Mouse (Mus musculus) embryonic facial prominence, embryonic 15.5 days (tissue): Measurements from ENCODE around the gene Ap3m1. TPM values are rescaled to one million over a fixed set of nuclear protein-coding genes. Genes with fewer than 3 reads are reported as not detected.

Experiments
- ATAC-seq: fragments of 200-750 bp; cut with Nextera tagmentation; 2 replicates; pipeline ENCODE4 v1.8.0; 2017; ENCODE audit warnings: low read depth, moderate TSS enrichment; ENCODE audit not compliant: insufficient number of reproducible peaks, low FRiP score, low TSS enrichment
- H3K27ac ChIP-seq: fragments of 300-500 bp; sonication (generic); replicated peaks from 2 replicates; pipeline ENCODE4 v1.5.1; 2015; ENCODE audit warnings: mild to moderate bottlenecking, inconsistent platforms
- H3K27me3 ChIP-seq: fragments of 300-500 bp; sonication (generic); 2 replicates; pipeline ENCODE4 v1.6.1; 2015; ENCODE audit warnings: inconsistent platforms
- H3K36me3 ChIP-seq: fragments of 300-500 bp; sonication (generic); 2 replicates; pipeline ENCODE4 v1.6.1; 2015; ENCODE audit warnings: mild to moderate bottlenecking, inconsistent platforms
- H3K4me1 ChIP-seq: fragments of 300-500 bp; sonication (generic); 2 replicates; pipeline ENCODE4 v1.6.1; 2015; ENCODE audit warnings: inconsistent platforms
- H3K4me2 ChIP-seq: fragments of 300-500 bp; sonication (generic); replicated peaks from 2 replicates; pipeline ENCODE4 v1.6.1; 2015; ENCODE audit warnings: mild to moderate bottlenecking, inconsistent platforms
- H3K4me3 ChIP-seq: fragments of 300-500 bp; sonication (generic); replicated peaks from 2 replicates; pipeline ENCODE4 v1.5.1; 2015; ENCODE audit warnings: mild to moderate bottlenecking, inconsistent platforms
- H3K9ac ChIP-seq: fragments of 300-500 bp; sonication (generic); 2 replicates; pipeline ENCODE4 v1.6.1; 2015; ENCODE audit warnings: inconsistent platforms
- H3K9me3 ChIP-seq: fragments of 300-500 bp; sonication (generic); replicated peaks from 2 replicates; pipeline ENCODE4 v1.6.1; 2016; ENCODE audit warnings: inconsistent platforms
- WGBS: fragments of 180-500 bp; shearing (Covaris S2); methylation state at CpG from one replicate; pipeline ENCODE4 v1.1.7; 2015; 5-methylcytosine and 5-hydroxymethylcytosine counted together
- polyA plus RNA-seq: library from polyadenylated mRNA; unstranded; fragments of >200 nt; fragmentation: Nextera tagmentation; extraction: Ambion mirVana; gene quantifications from 2 replicates; pipeline ENCODE4 v1.2.1, GENCODE M21; 2015

The Ap3m1 gene
- polyA plus RNA-seq, 1 experiment from 2014 or later, result 68.1 TPM

DNA sequence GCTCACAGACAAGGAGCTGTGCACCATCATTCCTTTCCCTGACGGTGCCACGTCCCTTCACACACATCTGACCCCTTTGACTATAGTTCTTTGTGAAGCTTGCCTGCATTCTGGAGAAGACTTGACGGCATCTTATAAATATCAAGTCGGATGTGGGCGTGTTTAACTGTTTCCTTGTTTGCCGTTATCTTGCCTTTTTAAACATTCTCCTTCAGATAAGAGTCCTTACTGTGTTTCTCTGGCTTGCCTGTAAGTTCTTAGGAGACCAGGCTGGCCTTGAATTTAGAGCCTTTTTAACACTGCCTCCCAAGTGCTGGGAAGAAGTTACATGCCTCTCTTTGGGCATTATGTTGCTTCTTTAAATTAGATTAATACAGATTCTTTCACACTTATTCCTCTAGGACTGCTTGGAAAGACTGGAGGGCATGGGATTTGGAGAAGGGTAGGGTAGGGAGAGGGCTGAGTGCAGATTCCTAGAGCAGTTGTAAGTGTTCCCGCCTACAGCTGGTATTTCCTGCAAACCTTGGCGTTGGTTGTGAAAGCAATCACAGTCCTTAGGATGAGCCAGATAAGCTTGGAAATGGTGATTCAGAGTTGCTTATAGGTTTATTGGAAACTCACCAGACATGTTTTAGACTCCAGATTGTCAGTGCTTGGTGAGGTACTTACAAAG is 13.3 kb upstream of the Ap3m1 start:
- Histone ChIP-seq H3K4me1 (peaks cover 9% of the 10 kb centered on the region; the same call in 1 of the 2 replicates), H3K36me3 (no peaks in the 10 kb centered on the region), H3K27me3 (no peaks in the 10 kb centered on the region), H3K4me2 (no peak overlapping the region), H3K9ac (no peak overlapping the region), H3K4me3 (no peak overlapping the region), H3K27ac (no peak overlapping the region), H3K9me3 (no peaks in the 10 kb centered on the region)
- no peak for ATAC-seq
- WGBS, result 67% methylated on average over 8 of the region's 8 CpGs

DNA sequence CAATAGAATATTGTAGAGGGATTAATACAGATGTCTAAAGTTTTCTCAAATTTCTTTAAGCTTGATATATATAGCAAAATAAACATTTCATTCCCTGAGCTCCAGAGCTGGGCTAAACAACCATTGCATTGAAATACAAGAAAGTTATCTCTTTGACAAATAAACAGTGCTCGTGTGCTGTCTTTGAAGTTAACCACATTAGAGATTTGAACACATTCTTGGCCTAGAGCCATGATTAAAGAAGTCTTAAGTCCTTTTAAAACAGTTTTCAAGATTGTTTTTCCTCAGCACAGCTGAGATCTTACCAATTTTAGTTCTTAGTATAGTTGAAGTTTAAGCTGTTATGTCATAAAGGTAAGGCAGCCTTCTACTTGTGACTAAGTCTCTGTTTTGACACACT is 12.0 kb upstream of the Ap3m1 start:
- no peak for ATAC-seq
- H3K4me3 ChIP-seq, result no peak overlapping the region

DNA sequence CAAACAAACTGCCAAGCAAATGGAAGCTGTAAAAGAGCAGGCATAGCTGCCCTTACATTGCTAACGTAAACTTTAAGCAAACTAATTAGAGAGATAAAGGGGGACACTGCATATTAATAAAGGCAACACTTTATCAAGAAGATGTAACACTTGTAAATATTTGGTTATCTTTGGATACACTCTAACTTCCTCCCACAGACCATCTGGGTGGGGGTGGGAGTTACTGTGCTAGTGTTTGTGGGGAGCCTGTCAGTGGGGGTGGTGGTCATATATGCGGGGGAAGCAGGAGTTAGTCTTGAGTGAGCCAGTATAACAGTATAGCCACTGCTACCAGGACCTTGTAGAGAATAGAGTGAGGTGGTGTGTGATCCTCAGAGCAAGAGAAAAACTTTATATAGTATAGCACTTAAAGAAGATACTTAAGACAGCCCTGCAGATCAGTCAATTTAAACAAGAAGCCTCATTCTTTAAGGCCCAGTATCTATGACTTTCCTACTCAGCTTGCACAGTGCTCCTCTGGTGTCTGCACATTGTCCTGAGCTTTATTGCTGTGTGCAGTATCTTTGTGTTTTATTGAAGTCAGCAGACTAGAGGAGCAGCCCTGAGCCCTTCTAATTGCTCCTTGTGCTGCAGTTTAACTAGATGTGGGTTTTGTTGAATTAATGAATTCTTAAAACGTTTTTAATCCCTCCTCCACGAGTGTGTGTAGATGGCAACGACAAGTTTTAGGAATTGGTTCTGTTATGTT is 10.6 kb upstream of the Ap3m1 start:
- Histone ChIP-seq H3K9me3 (no peaks in the 10 kb centered on the region), H3K36me3 (no peaks in the 10 kb centered on the region), H3K4me1 (peaks cover 9% of the 10 kb centered on the region; the same call in 1 of the 2 replicates), H3K9ac (no peak overlapping the region), H3K4me3 (no peak overlapping the region), H3K27ac (no peak overlapping the region), H3K4me2 (no peak overlapping the region), H3K27me3 (no peaks in the 10 kb centered on the region)
- no peak for ATAC-seq
- WGBS, result 77% methylated on average over 5 of the region's 5 CpGs

More for the DNA sequence above, 12.0 kb upstream of the Ap3m1 start:
- Histone ChIP-seq H3K9me3 (no peaks in the 10 kb centered on the region), H3K9ac (no peak overlapping the region), H3K27me3 (no peaks in the 10 kb centered on the region), H3K27ac (no peak overlapping the region), H3K4me2 (no peak overlapping the region), H3K36me3 (no peaks in the 10 kb centered on the region), H3K4me1 (peaks cover 9% of the 10 kb centered on the region; the same call in 1 of the 2 replicates)
- 18% methylated on average over 1 of the region's 1 CpGs for WGBS

DNA sequence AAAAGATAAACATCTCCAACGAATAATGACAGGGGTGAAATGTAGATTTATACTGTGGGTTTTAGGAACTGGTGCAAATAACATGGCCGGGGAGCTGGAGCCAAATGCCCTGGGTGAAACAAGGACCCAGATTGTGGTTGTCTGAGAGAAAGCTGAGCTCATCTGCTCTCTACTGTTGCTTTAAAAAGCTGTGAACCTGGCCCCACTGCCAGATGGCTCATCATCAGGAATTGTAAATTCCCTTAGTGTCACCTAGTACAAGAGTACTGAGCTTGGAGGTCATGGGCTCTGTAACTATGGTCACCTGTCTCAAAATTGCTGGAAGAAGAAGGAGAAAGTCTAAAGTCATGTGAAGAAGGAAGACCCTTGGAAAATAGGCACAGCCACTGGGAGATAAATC is 6.7 kb upstream of the Ap3m1 start:
- Histone ChIP-seq H3K36me3 (no peaks in the 10 kb centered on the region), H3K4me2 (no peak overlapping the region), H3K27me3 (no peaks in the 10 kb centered on the region), H3K9ac (no peak overlapping the region), H3K9me3 (no peaks in the 10 kb centered on the region), H3K27ac (no peak overlapping the region), H3K4me3 (no peak overlapping the region), H3K4me1 (no peaks in the 10 kb centered on the region)
- no peak for ATAC-seq
- 66% methylated on average over 2 of the region's 2 CpGs for WGBS

DNA sequence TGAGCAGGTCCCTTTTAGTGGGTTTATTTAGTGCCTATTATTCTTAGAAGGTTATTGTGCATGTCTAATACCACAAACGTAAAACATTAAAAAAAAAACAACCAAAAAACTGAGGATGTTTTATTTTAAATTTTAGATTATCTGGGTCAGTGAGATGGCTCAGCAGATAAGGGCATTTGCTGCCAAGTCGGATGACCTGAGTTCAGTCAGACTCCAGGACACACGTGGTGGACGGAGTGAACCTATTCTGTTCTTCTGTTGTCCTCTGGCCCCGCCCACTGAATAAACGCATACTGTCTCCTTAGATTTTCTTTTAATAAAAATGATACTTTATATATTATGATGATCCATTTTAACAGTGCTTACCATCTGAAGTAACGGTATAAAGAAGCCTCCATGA is 1.3 kb upstream of the Ap3m1 start:
- no peak overlapping the region for H3K9ac ChIP-seq
- no peak for ATAC-seq
- peak overlapping the region; percentile 97; the same call in 1 of the 2 replicates for H3K4me3 ChIP-seq
- no peaks in the 10 kb centered on the region for H3K27me3 ChIP-seq
- H3K36me3 ChIP-seq, result no peaks in the 10 kb centered on the region
- H3K9me3 ChIP-seq, result no peaks in the 10 kb centered on the region
- 48% methylated on average over 7 of the region's 7 CpGs for WGBS
- peaks cover 4% of the 10 kb centered on the region; the same call in 1 of the 2 replicates for H3K4me1 ChIP-seq
- H3K4me2 ChIP-seq, result peak overlapping the region; percentile 98
- H3K27ac ChIP-seq, result no peak overlapping the region

DNA sequence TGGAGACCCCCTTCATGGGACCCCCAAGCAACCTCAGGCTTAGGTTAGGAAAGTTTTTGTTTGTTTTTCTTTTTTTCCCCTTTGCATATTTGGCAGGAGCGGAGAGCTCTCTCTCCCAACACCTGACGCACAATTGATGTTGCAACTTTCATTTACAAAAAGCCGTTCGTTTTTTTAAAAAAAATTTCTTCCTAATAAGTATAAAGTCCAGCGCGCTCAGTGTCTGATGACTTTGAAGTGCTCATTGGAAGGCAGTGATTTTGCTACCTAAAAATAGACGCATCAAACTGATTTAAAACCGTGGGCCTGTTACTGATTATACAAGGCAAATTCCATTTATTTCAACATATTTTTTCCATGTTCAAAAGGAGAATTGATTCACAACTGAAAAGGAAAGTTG is 843 bp upstream of the Ap3m1 start:
- H3K9me3 ChIP-seq, result no peaks in the 10 kb centered on the region
- no peaks in the 10 kb centered on the region for H3K27me3 ChIP-seq
- 2% methylated on average over 8 of the region's 8 CpGs for WGBS
- H3K9ac ChIP-seq, result no peak overlapping the region; the same call in 1 of the 2 replicates
- no peaks in the 10 kb centered on the region for H3K36me3 ChIP-seq
- peak overlapping the region; percentile 97 for H3K4me3 ChIP-seq
- peak overlapping the region; percentile 98 for H3K4me2 ChIP-seq
- peaks cover 4% of the 10 kb centered on the region; the same call in 1 of the 2 replicates for H3K4me1 ChIP-seq
- no peak for ATAC-seq
- H3K27ac ChIP-seq, result peak overlapping the region; percentile 95; the same call in 1 of the 2 replicates

DNA sequence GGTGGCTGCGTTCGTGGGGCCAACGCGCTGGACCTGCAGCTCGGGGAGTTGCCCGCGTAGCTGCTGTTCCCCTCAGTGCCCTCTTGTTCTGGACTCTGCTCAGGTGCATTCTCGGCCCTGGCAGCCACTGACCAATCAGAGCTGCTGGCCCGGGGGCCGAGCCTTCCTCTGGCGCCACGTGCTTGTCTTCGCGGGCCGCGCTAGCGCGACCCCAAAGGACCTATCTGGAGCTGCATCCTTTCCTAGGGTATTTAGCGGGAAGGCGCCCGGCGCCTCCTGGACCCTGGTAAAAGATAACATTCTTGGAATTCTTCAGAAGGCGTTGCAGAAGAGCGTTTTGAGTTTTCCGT is 448 bp upstream of the Ap3m1 start:
- Histone ChIP-seq H3K4me2 (peak overlapping the region; percentile 98), H3K4me1 (peaks cover 4% of the 10 kb centered on the region; the same call in 1 of the 2 replicates), H3K27ac (peak overlapping the region; percentile 95), H3K4me3 (peak overlapping the region; percentile 97), H3K36me3 (no peaks in the 10 kb centered on the region), H3K27me3 (no peaks in the 10 kb centered on the region), H3K9ac (peak overlapping the region; percentile 77), H3K9me3 (no peaks in the 10 kb centered on the region)
- ATAC-seq, result peak; percentile 75
- WGBS, result 0% methylated on average over 25 of the region's 25 CpGs

DNA sequence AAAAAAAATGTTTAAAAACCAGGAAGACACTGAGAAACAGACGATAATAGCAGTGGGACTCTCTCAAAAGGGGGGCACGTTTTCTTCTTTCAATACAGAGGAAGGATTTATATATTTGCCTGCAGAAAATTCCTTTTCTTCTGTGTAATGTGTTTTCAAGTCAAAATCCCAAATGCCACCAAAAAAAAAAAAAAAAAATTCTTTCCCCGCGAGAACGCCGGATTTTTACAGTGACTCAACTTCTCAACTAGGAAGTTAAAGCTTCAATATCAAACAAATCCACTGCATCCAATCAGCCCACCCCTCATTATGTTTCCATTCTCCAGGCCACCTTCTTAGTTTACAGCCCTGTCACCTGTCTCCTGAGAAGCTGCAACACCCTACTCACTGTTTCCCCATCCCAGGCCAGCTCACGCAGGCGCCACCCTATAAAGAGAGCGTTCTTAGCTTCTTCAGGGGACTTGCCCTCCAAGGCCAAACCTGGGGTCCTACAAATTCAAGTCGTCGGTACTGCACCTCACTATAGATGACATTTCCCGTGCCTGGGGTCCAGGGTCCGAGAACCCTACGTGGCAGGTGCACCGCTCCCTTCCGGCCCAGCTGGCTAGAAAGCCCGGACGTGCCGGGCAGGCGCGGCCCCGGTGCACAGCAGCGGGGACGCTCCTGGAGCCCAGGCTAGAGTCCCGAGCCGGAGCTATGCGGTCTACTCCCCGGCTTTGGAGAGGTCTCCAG is 762 bp downstream of the Ap3m1 start:
- ATAC-seq, result no peak
- WGBS, result 7% methylated on average over 28 of the region's 28 CpGs
- H3K4me1 ChIP-seq, result peaks cover 4% of the 10 kb centered on the region; the same call in 1 of the 2 replicates
- peak overlapping the region; percentile 95 for H3K27ac ChIP-seq
- H3K9ac ChIP-seq, result peak overlapping the region; percentile 77
- peak overlapping the region; percentile 98 for H3K4me2 ChIP-seq
- no peaks in the 10 kb centered on the region for H3K36me3 ChIP-seq
- H3K27me3 ChIP-seq, result no peaks in the 10 kb centered on the region
- H3K9me3 ChIP-seq, result no peaks in the 10 kb centered on the region
- peak overlapping the region; percentile 97 for H3K4me3 ChIP-seq

DNA sequence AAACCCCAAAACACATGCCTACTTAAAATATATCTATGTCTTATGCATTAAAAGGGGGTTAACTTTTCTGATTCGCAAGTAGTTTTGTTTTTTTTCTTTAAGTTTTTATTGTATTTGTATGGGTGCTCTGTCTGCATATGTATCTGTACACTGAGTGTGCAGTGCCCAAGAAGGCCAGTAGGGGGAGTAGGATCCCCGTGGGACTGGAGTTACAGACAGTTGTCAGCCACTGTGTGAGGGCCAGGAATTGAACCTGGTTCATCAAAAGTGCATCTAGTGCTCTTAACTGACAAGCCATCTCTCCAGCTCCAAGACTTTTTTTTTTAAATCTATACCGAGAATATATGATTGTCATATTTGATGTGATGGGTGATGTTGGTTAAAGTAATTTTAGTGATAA is 1.6 kb downstream of the Ap3m1 start:
- Histone ChIP-seq H3K4me2 (no peak overlapping the region), H3K9me3 (no peaks in the 10 kb centered on the region), H3K4me3 (no peak overlapping the region), H3K4me1 (peaks cover 4% of the 10 kb centered on the region; the same call in 1 of the 2 replicates), H3K27ac (no peak overlapping the region), H3K9ac (no peak overlapping the region), H3K27me3 (no peaks in the 10 kb centered on the region), H3K36me3 (0 out of 2 replicates have a peak, but pooled peaks cover 3% of the 10 kb centered on the region)
- no peak for ATAC-seq
- 76% methylated on average over 3 of the region's 3 CpGs for WGBS

DNA sequence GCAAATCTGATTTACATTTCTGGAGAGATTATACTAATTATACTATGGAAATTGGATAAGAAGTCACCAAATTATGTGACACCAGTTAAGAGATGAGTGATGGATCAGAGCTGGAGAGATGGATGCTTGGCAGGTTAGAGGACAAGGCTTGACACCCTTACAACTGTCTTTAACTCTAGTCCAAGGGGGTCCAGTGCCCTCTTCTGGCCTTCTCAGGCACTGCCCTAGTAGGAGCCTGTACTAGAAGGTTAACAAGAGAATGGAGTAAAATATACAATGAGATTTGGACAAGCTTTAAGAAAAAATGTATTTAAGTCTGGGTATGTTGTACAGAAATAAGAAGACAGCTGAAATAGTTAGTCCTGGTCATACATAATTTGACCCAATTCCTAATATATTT is 3.4 kb downstream of the Ap3m1 start:
- Histone ChIP-seq H3K4me3 (no peak overlapping the region), H3K27ac (no peak overlapping the region), H3K4me2 (no peak overlapping the region), H3K36me3 (peaks cover 4% of the 10 kb centered on the region; the same call in 1 of the 2 replicates), H3K4me1 (peaks cover 4% of the 10 kb centered on the region; the same call in 1 of the 2 replicates), H3K9ac (no peak overlapping the region), H3K9me3 (no peaks in the 10 kb centered on the region), H3K27me3 (no peaks in the 10 kb centered on the region)
- ATAC-seq, result no peak

DNA sequence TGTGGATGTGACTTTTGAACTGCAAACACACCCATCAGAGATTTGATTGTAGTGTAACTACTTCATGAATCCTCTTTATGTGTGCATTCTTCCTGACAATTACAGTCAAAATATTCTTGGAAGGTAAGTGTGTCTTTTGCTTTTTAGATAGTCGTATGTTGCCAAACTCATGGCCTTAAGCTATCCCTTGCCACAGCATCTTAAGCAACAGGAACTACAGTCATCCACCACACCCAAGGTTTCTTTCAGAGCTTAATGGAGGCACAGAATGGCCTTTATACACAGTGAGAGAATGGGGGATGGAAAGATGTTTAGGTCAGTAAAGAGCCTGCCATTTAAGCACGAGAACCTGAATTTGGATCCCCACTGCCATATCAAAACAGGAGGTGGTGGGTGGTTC is 4.5 kb downstream of the Ap3m1 start:
- H3K36me3 ChIP-seq, result peaks cover 4% of the 10 kb centered on the region; the same call in 1 of the 2 replicates
- peaks cover 4% of the 10 kb centered on the region; the same call in 1 of the 2 replicates for H3K4me1 ChIP-seq
- H3K4me2 ChIP-seq, result no peak overlapping the region
- H3K9ac ChIP-seq, result no peak overlapping the region
- WGBS, result 69% methylated on average over 2 of the region's 2 CpGs
- no peak overlapping the region for H3K4me3 ChIP-seq
- H3K27ac ChIP-seq, result no peak overlapping the region
- no peaks in the 10 kb centered on the region for H3K27me3 ChIP-seq
- ATAC-seq, result no peak
- H3K9me3 ChIP-seq, result no peaks in the 10 kb centered on the region
